Mouse (Mus musculus) heart, adult 2 months (tissue): ENCODE results near the gene Coro2b.
A peak's percentile ranks its signal among the peaks of the same experiment; 100 is the strongest.

ENCODE experiments used
- CTCF ChIP-seq: fragments of 200-600 bp; IDR thresholded peaks from 2 replicates; pipeline ENCODE4 v1.8.1; 2022; ENCODE audit warnings: antibody characterized with exemption, mild to moderate bottlenecking, moderate library complexity
- EP300 ChIP-seq: fragments of 200-500 bp; IDR thresholded peaks from 2 replicates; pipeline ENCODE4 v1.6.1; 2011; ENCODE audit warnings: low read depth, low read length, control low read depth; ENCODE audit not compliant: insufficient read depth

DNA sequence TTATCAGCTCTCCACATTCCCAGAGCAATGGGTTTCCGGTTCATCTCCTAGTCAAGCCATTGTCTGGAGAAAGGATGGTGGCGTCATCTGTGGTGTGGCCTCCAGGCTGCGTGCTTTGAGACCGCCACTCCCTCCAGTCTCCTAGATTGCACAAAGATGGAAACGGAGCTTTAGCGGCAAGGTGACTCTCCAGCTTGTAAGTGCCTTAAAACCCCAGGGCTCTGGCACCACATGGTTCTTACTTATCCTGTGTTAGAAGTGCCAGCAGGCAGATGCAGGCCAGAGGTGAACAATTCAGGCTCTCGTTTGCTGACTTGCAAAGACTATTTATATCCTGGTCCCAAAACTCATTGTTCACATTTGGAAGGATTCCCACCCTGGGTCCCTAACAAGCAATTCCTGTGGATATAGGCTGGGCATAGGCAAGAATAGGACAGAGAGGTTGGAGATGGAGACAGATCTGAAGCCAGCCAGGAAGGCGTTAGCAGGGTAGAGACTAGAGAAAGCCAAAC lies 155.4 kb downstream of the Coro2b start:
- TF ChIP-seq EP300 (peak; percentile 83; the same call in 1 of the 2 replicates), CTCF (no peak)
